Mouse (Mus musculus): ENCODE results near the gene Idi2.

DNA sequence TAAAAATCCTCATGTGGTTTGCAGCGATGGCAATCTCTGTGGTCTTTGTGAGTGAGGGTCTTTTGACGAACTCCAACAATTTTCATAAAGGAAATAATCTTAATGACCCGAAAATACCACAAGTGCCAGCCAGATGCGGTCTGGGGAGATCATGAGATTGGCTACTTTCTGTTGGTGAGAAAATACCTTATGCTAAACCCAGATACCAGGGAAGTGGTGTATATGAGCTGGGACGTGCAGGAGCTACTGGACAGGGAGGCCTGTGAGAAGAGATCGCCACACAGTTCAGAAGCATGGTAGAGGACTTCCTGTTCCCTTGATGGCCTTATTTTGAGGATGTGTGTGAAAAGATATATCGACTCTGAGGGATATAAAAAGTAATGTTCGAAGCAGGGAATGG is 15.1 kb downstream of the Idi2 start:
- TF ChIP-seq CTCF (conservative IDR thresholded peaks at IDR 0.05; ENCODE audit: insufficient read depth, insufficient read length, low read depth, low read length) (no peak), POLR2A (IDR thresholded peaks at IDR 0.05; ENCODE audit: low read depth, low read length) (no peak)

Data from kidney, adult 2 months (tissue).